Mouse (Mus musculus) C2C12 (cell line): Measurements from ENCODE around the gene Stxbp4. TPM values are rescaled to one million over a fixed set of nuclear protein-coding genes. Genes with fewer than 3 reads are reported as not detected.

Experiments used
- H3K27me3 ChIP-seq: one replicate; pipeline ENCODE4 v1.6.1; 2011; ENCODE audit not compliant: control insufficient read depth, insufficient read depth, insufficient read length
- H3K36me3 ChIP-seq: one replicate; pipeline ENCODE4 v1.6.1; 2011; ENCODE audit not compliant: control insufficient read depth, insufficient read depth
- H3K4me3 ChIP-seq: one replicate; pipeline ENCODE4 v1.5.1; 2011; ENCODE audit warnings: mild to moderate bottlenecking, control low read depth; ENCODE audit not compliant: poor library complexity, insufficient read depth, severe bottlenecking
- H3K79me2 ChIP-seq: one replicate; pipeline ENCODE4 v1.6.1; 2011; ENCODE audit not compliant: control insufficient read depth, insufficient read depth
- H3K79me3 ChIP-seq: one replicate; pipeline ENCODE4 v1.6.1; 2011; ENCODE audit warnings: low read depth, control low read depth
- H3ac ChIP-seq: one replicate; pipeline ENCODE3; 2011; ENCODE audit warnings: low read depth; ENCODE audit not compliant: control insufficient read depth, insufficient read length
- CEBPB ChIP-seq: IDR thresholded peaks from one replicate; pipeline ENCODE4 v1.6.1; 2011; ENCODE audit warnings: low read depth, mild to moderate bottlenecking, control low read depth, moderate library complexity
- CTCF ChIP-seq: IDR thresholded peaks from one replicate; pipeline ENCODE4 v1.5.1; 2011; ENCODE audit not compliant: control insufficient read depth, insufficient read depth, insufficient read length
- FOSL1 ChIP-seq: IDR thresholded peaks from one replicate; pipeline ENCODE4 v1.8.0; 2011; ENCODE audit warnings: mild to moderate bottlenecking, low read length; ENCODE audit not compliant: poor library complexity, insufficient read depth, severe bottlenecking
- MAX ChIP-seq: IDR thresholded peaks from one replicate; pipeline ENCODE4 v1.6.1; 2011; ENCODE audit warnings: mild to moderate bottlenecking, control low read depth
- MYOD1 ChIP-seq: IDR thresholded peaks from one replicate; pipeline ENCODE4 v1.6.1; 2011; ENCODE audit warnings: low read depth; ENCODE audit not compliant: control insufficient read depth, insufficient read length
- MYOG ChIP-seq: IDR thresholded peaks from one replicate; pipeline ENCODE4 v1.6.1; 2011; ENCODE audit not compliant: control insufficient read depth, insufficient read length; ENCODE audit errors: extremely low read depth
- USF1 ChIP-seq: IDR thresholded peaks from one replicate; pipeline ENCODE4 v1.6.1; 2011; ENCODE audit warnings: low read depth, mild to moderate bottlenecking, control low read depth, moderate library complexity
- polyA plus RNA-seq: library from polyadenylated mRNA; unstranded; fragments of >200 nt; fragmentation: generic; extraction: Trizol; gene quantifications from one replicate; pipeline ENCODE4 v1.2.1, GENCODE M21; 2012; ENCODE audit warnings: missing spikeins

Gene Stxbp4
- polyA plus RNA-seq, 1 experiment = 3.7 TPM

- Histone ChIP-seq H3K79me3 (no peaks in the 10 kb centered on the region), H3ac (no peak overlapping the region), H3K27me3 (no peaks in the 10 kb centered on the region), H3K4me3 (no peak overlapping the region), H3K36me3 (peaks cover under 1% of the 10 kb centered on the region), H3K79me2 (no peaks in the 10 kb centered on the region)
- TF ChIP-seq USF1 = no peak
- no peak for TF ChIP-seq MAX
- no peak for TF ChIP-seq FOSL1
- TF ChIP-seq MYOG = no peak
- TF ChIP-seq CTCF = no peak
- TF ChIP-seq MYOD1 = no peak
- no peak for TF ChIP-seq CEBPB
These were observed 22.8 kb upstream of the Stxbp4 start for GRCm38 (mm10) chr11:90660662-90661061.

GRCm38 (mm10) chr11:90657527-90657926, 19.6 kb upstream of the Stxbp4 start:
- Histone ChIP-seq H3K79me2 (no peaks in the 10 kb centered on the region), H3K27me3 (no peaks in the 10 kb centered on the region), H3K4me3 (no peak overlapping the region), H3K79me3 (no peaks in the 10 kb centered on the region), H3K36me3 (peaks cover 13% of the 10 kb centered on the region), H3ac (no peak overlapping the region)
- TF ChIP-seq MYOG (no peak), CTCF (no peak), USF1 (no peak), FOSL1 (no peak), CEBPB (no peak), MAX (no peak), MYOD1 (no peak)

GRCm38 (mm10) chr11:90652603-90653002, 14.7 kb upstream of the Stxbp4 start:
- no peak overlapping the region for H3K4me3 ChIP-seq

GRCm38 (mm10) chr11:90650231-90650885, 12.5 kb upstream of the Stxbp4 start:
- Histone ChIP-seq H3K79me3 (peaks cover 2% of the 10 kb centered on the region), H3K27me3 (no peaks in the 10 kb centered on the region), H3K4me3 (no peak overlapping the region), H3K36me3 (peaks cover 47% of the 10 kb centered on the region), H3ac (no peak overlapping the region), H3K79me2 (no peaks in the 10 kb centered on the region)
- no peak for TF ChIP-seq FOSL1
- TF ChIP-seq MYOD1 = no peak
- no peak for TF ChIP-seq MYOG
- no peak for TF ChIP-seq MAX
- no peak for TF ChIP-seq USF1
- no peak for TF ChIP-seq CTCF
- TF ChIP-seq CEBPB = no peak

More at GRCm38 (mm10) chr11:90652603-90653002, 14.7 kb upstream of the Stxbp4 start:
- TF ChIP-seq MYOG = no peak
- no peak for TF ChIP-seq USF1
- TF ChIP-seq MYOD1 = no peak
- TF ChIP-seq MAX = no peak
- TF ChIP-seq CTCF = no peak
- no peak for TF ChIP-seq FOSL1
- no peak for TF ChIP-seq CEBPB
- H3ac ChIP-seq = no peak overlapping the region
- H3K27me3 ChIP-seq = no peaks in the 10 kb centered on the region
- H3K36me3 ChIP-seq = peaks cover 28% of the 10 kb centered on the region
- no peaks in the 10 kb centered on the region for H3K79me2 ChIP-seq
- peaks cover 2% of the 10 kb centered on the region for H3K79me3 ChIP-seq

- no peak for TF ChIP-seq USF1
- no peaks in the 10 kb centered on the region for H3K79me2 ChIP-seq
- no peak overlapping the region for H3ac ChIP-seq
- no peaks in the 10 kb centered on the region for H3K27me3 ChIP-seq
- H3K4me3 ChIP-seq = no peak overlapping the region
- H3K36me3 ChIP-seq = peaks cover 49% of the 10 kb centered on the region
- peaks cover 2% of the 10 kb centered on the region for H3K79me3 ChIP-seq
These were observed 11.9 kb upstream of the Stxbp4 start for GRCm38 (mm10) chr11:90649777-90650176.

GRCm38 (mm10) chr11:90638312-90638830, 487 bp upstream of the Stxbp4 start:
- Histone ChIP-seq H3K79me2 (peaks cover 85% of the 10 kb centered on the region), H3K27me3 (no peaks in the 10 kb centered on the region), H3ac (peak overlapping the region; percentile 97), H3K79me3 (peaks cover 47% of the 10 kb centered on the region), H3K4me3 (peak overlapping the region; percentile 94), H3K36me3 (peaks cover 29% of the 10 kb centered on the region)
- TF ChIP-seq MYOD1 (no peak), CTCF (no peak), FOSL1 (no peak), MAX (no peak)
